Mouse (Mus musculus): ENCODE results near the gene Zmiz1. TPM values are rescaled to one million over a fixed set of nuclear protein-coding genes. Genes with fewer than 3 reads are reported as not detected.
A peak's percentile ranks its signal among the peaks of the same experiment; 100 is the strongest.

The Zmiz1 gene
- polyA plus RNA-seq, 1 experiment: 54.1 TPM

DNA sequence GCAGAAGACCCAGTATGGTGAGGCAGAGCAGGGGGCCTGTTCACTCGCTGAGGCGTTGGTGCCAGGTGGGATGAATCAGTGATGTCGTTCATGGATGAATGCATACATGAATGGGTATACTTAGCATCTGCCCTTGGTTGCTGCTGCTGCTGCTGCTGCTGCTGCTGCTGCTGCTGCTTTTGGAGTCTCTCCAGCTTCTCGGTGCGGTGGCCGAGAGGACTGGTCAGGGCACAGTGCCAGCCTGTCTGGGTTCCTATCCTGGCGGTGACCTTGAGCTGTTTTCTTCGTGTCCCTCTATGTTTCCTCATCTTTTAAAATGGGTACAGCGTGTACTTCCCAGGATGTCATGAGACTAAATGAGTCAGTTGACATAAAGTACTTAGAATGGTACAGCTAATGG, 56.9 kb downstream of the Zmiz1 start:
- Histone ChIP-seq H3K36me3 (replicated peaks; ENCODE audit: low read length) (peaks cover 60% of the 10 kb centered on the region), H3K27me3 (replicated peaks) (no peaks in the 10 kb centered on the region), H3K4me3 (replicated peaks) (peak overlapping the region; percentile 64), H3K4me1 (peaks cover 100% of the 10 kb centered on the region), H3K9me3 (no peaks in the 10 kb centered on the region)
- TF ChIP-seq FLI1 (IDR thresholded peaks at IDR 0.05; ENCODE audit: low read length) (no peak), GATA1 (IDR thresholded peaks at IDR 0.05; ENCODE audit: borderline replicate concordance, low read length) (no peak)

DNA sequence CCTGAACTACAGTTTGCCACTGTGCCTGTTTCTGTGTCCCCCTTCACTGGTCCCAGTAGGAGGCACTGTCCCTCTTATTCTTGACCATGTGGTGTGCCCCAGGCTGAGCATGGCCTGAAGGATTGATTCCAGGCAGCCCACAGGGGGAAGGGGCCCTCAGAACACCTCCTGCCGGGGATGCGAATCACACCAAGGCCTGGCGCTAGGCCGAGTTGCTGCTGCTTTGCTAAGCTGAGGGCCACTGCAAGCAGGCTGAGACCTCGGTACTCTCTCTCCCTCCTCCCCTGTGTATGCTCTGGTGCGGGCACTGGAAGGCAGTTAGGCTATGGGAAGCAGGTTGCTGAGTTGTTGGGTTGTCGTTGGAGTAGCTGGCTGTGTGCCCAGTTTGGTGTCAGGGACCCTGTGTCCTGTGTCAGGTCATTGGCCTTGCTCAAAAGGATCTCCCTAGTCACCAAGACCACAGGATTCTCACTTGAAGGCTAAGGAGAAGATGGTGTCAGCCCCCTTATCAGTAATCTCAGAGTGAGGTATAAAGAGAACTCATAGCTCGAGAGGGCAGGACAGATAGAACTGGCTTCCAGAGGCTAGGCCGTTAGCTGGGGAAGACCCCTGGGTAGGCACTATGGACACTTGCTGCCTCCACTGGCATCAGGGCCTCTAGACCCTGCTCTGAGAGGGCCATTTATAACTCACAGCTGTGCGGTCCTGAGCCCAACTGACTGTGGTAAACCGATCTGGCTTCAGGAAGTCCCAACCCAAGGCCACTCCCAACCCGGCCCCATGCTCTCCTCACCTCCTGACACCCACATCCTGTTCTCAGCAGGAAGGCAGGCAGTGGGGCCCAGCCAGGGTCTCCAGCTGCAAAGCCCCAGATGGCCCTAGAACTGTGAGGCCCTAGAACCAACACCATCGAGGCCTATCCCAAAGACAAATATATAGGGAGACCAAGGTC, 57.9 kb downstream of the Zmiz1 start:
- peaks cover 100% of the 10 kb centered on the region for H3K4me1 ChIP-seq
- H3K9me3 ChIP-seq: no peaks in the 10 kb centered on the region
- TF ChIP-seq GATA1 (IDR thresholded peaks at IDR 0.05; ENCODE audit: borderline replicate concordance, low read length) (no peak), FLI1 (IDR thresholded peaks at IDR 0.05; ENCODE audit: low read length) (peak; percentile 78)
- H3K27me3 ChIP-seq (replicated peaks): no peaks in the 10 kb centered on the region
- H3K4me3 ChIP-seq (replicated peaks): peak overlapping the region; percentile 87
- H3K36me3 ChIP-seq (replicated peaks; ENCODE audit: low read length): peaks cover 61% of the 10 kb centered on the region

GRCm38 (mm10) chr14:25518645-25519044, 59.7 kb downstream of the Zmiz1 start:
- TF ChIP-seq FLI1 (IDR thresholded peaks at IDR 0.05; ENCODE audit: low read length) (no peak), GATA1 (IDR thresholded peaks at IDR 0.05; ENCODE audit: borderline replicate concordance, low read length) (no peak)
- Histone ChIP-seq H3K9me3 (no peaks in the 10 kb centered on the region), H3K4me1 (peaks cover 100% of the 10 kb centered on the region), H3K36me3 (replicated peaks; ENCODE audit: low read length) (peaks cover 58% of the 10 kb centered on the region), H3K4me3 (replicated peaks) (no peak overlapping the region), H3K27me3 (replicated peaks) (no peaks in the 10 kb centered on the region)

- Histone ChIP-seq H3K4me3 (replicated peaks) (peak overlapping the region; percentile 9), H3K9me3 (no peaks in the 10 kb centered on the region), H3K27me3 (replicated peaks) (no peaks in the 10 kb centered on the region), H3K4me1 (peaks cover 100% of the 10 kb centered on the region), H3K36me3 (replicated peaks; ENCODE audit: low read length) (peaks cover 61% of the 10 kb centered on the region)
- TF ChIP-seq FLI1 (IDR thresholded peaks at IDR 0.05; ENCODE audit: low read length): no peak
- no peak for TF ChIP-seq GATA1 (IDR thresholded peaks at IDR 0.05; ENCODE audit: borderline replicate concordance, low read length)
Measured at GRCm38 (mm10) chr14:25519656-25520055, 60.7 kb downstream of the Zmiz1 start.

- Histone ChIP-seq H3K27me3 (replicated peaks) (no peaks in the 10 kb centered on the region), H3K9me3 (no peaks in the 10 kb centered on the region), H3K4me3 (replicated peaks) (peak overlapping the region; percentile 23), H3K36me3 (replicated peaks; ENCODE audit: low read length) (peaks cover 65% of the 10 kb centered on the region), H3K4me1 (peaks cover 100% of the 10 kb centered on the region)
- TF ChIP-seq GATA1 (IDR thresholded peaks at IDR 0.05; ENCODE audit: borderline replicate concordance, low read length) (no peak), FLI1 (IDR thresholded peaks at IDR 0.05; ENCODE audit: low read length) (no peak)
Measured at GRCm38 (mm10) chr14:25520589-25520988, 61.6 kb downstream of the Zmiz1 start.

DNA sequence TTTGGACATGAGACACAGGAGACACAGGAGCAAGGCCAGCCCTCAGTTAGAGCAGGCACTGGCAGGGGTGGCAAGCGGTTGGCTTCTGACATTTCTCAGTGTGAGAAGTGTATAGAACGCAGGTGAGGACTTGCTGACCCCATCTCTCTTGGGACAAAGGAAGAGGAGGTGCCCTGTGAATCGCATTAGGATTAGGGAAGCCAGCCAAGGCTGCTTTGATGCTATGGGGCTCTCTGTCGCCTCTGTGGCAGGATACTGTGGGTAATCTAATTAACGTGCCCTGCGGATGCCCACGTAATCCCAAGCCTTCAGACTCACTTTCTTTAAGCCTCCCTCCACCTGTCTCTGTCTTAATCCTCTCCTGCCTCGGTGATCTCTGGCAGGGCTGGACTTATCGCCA, 62.0 kb downstream of the Zmiz1 start:
- Histone ChIP-seq H3K9me3 (no peaks in the 10 kb centered on the region), H3K4me1 (peaks cover 100% of the 10 kb centered on the region), H3K27me3 (replicated peaks) (no peaks in the 10 kb centered on the region), H3K36me3 (replicated peaks; ENCODE audit: low read length) (peaks cover 67% of the 10 kb centered on the region), H3K4me3 (replicated peaks) (peak overlapping the region; percentile 23)
- no peak for TF ChIP-seq FLI1 (IDR thresholded peaks at IDR 0.05; ENCODE audit: low read length)
- no peak for TF ChIP-seq GATA1 (IDR thresholded peaks at IDR 0.05; ENCODE audit: borderline replicate concordance, low read length)

- H3K4me1 ChIP-seq: peaks cover 100% of the 10 kb centered on the region
- TF ChIP-seq FLI1 (IDR thresholded peaks at IDR 0.05; ENCODE audit: low read length) (no peak), GATA1 (IDR thresholded peaks at IDR 0.05; ENCODE audit: borderline replicate concordance, low read length) (no peak)
Measured at GRCm38 (mm10) chr14:25521500-25521899, 62.5 kb downstream of the Zmiz1 start.

GRCm38 (mm10) chr14:25522415-25522814, 63.4 kb downstream of the Zmiz1 start:
- H3K4me3 ChIP-seq (replicated peaks): no peak overlapping the region
- peaks cover 76% of the 10 kb centered on the region for H3K36me3 ChIP-seq (replicated peaks; ENCODE audit: low read length)
- no peaks in the 10 kb centered on the region for H3K9me3 ChIP-seq
- TF ChIP-seq FLI1 (IDR thresholded peaks at IDR 0.05; ENCODE audit: low read length) (no peak), GATA1 (IDR thresholded peaks at IDR 0.05; ENCODE audit: borderline replicate concordance, low read length) (no peak)
- H3K27me3 ChIP-seq (replicated peaks): no peaks in the 10 kb centered on the region
- peaks cover 100% of the 10 kb centered on the region for H3K4me1 ChIP-seq

More at GRCm38 (mm10) chr14:25521500-25521899, 62.5 kb downstream of the Zmiz1 start:
- Histone ChIP-seq H3K27me3 (replicated peaks) (no peaks in the 10 kb centered on the region), H3K9me3 (no peaks in the 10 kb centered on the region), H3K36me3 (replicated peaks; ENCODE audit: low read length) (peaks cover 70% of the 10 kb centered on the region), H3K4me3 (replicated peaks) (no peak overlapping the region)

DNA sequence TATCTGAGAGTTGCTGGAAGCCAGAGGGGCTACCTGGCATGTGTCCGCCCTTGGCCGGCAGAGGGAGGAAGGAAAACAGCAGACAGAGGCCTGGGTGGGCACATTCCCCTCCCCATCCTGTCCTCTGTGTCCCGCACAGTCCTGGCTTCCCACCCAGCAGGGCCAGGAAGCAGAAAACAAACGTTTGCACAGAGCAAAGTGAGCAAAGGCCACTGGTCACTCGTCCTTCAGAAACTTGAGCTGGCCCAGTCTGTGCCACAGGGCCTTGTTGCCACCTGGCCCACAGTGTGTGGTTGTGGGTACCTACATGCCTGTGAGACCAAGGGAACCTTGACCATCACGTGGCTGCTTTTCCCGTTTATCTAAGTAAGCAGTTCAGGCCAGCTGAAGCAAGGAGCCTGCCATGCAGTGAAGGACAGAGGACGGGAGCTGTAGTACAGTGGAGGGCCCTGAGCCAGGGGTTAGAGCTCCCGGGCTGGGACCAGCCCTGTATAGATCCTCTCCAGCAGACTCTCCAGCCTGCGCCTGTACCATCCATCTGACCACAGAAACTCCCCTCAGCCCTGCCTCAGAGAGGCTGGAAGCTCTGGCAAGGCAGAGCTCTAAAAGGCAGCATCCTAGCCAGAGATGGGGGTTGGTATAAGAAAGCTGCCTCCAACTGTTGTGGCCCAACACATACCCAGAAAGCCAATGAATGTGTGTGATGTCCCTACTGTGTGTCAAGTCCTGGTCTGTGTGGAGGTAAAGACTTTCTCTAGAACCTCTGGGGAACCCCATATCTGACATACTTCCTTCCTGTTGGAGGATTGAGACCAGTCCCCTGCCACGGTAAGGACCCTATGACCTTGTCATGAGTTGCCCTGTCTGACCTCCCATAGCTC, 64.5 kb downstream of the Zmiz1 start:
- TF ChIP-seq FLI1 (IDR thresholded peaks at IDR 0.05; ENCODE audit: low read length): no peak
- Histone ChIP-seq H3K27me3 (replicated peaks) (no peaks in the 10 kb centered on the region), H3K9me3 (no peaks in the 10 kb centered on the region), H3K36me3 (replicated peaks; ENCODE audit: low read length) (peaks cover 78% of the 10 kb centered on the region), H3K4me3 (replicated peaks) (peak overlapping the region; percentile 42), H3K4me1 (peaks cover 100% of the 10 kb centered on the region)
